Mouse (Mus musculus): Measurements from ENCODE around the gene Appbp2. TPM values are rescaled to one million over a fixed set of nuclear protein-coding genes. Genes with fewer than 3 reads are reported as not detected.

Appbp2 gene
- total and polyA plus RNA-seq, 3 experiments, result 5.3 to 47.5 (median 33.2) TPM

DNA sequence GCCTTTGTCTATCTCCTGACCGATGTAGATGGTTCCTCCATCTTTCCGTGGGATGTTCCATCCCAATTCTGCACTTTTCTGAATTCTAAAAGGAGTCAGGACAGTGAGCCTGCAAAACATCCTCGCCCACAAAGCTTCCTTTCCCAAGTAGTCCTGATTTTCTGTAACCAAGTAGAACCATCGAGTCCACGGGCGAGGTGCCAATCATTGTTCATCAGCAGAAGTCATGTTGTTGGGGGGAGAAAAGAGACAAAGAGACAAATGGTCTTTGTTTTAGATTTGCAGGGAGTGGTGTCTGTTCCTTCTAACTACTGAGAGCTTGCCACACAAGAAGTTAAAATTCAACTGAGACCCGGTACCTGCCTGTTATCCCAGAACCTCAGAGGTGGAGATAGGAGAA is 18.7 kb upstream of the Appbp2 start:
- no peak for TF ChIP-seq POLR2AphosphoS5 (IDR thresholded peaks at IDR 0.05; ENCODE audit: insufficient replicate concordance, low read depth, low read length)
- H3K9me3 ChIP-seq (replicated peaks), result no peaks in the 10 kb centered on the region
- ATAC-seq (ENCODE audit: extremely low read depth, insufficient number of reproducible peaks, low FRiP score, poor library complexity, severe bottlenecking), result no peak

DNA sequence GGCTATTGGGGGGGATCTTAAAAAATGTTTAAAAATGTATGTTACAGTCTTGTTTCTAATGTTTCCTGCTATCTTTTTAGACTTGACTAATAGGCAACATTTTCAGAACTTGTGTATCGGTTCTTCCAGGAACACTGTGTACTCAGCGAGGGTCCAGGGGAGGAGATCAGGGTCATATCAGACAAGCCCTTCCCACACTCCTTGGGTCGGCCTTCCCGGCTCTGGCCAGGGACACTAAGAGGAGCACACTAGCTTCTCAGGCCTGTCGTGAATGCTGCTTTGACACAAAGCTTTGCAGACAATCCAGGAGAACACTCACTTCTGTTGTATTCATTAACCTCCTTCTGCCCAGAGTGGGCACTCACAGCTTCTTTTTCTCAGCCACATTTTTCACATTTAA is 18.1 kb upstream of the Appbp2 start:
- H3K36me3 ChIP-seq (replicated peaks), result no peaks in the 10 kb centered on the region
- DNase-seq (ENCODE audit: low spot score) (no peak), ATAC-seq (ENCODE audit: extremely low read depth, insufficient number of reproducible peaks, low FRiP score, poor library complexity, severe bottlenecking) (no peak)
- H3K9me3 ChIP-seq (replicated peaks), result peaks cover 3% of the 10 kb centered on the region; the same call in 1 of the 2 replicates
- peaks cover 57% of the 10 kb centered on the region for H3K4me1 ChIP-seq (ENCODE audit: insufficient read depth, low read depth, low read length)
- TF ChIP-seq CTCF (IDR thresholded peaks at IDR 0.05; ENCODE audit: low read depth, low read length), result no peak
- no peak for TF ChIP-seq TAL1 (conservative IDR thresholded peaks at IDR 0.05; ENCODE audit: low read depth, low read length)
- TF ChIP-seq POLR2AphosphoS5 (IDR thresholded peaks at IDR 0.05; ENCODE audit: insufficient replicate concordance, low read depth, low read length), result no peak
- TF ChIP-seq GATA1 (IDR thresholded peaks at IDR 0.05; ENCODE audit: borderline replicate concordance, low read length), result no peak
- no peak for TF ChIP-seq GATA2 (IDR thresholded peaks at IDR 0.05; ENCODE audit: borderline replicate concordance, low read depth, low read length)
- no peak overlapping the region for H3K4me3 ChIP-seq (ENCODE audit: low read depth, low read length)
- H3K27me3 ChIP-seq (ENCODE audit: insufficient read depth, low read length), result no peaks in the 10 kb centered on the region

More for the DNA sequence above, 18.7 kb upstream of the Appbp2 start:
- Histone ChIP-seq H3K36me3 (replicated peaks) (no peaks in the 10 kb centered on the region), H3K27me3 (ENCODE audit: insufficient read depth, low read length) (no peaks in the 10 kb centered on the region), H3K4me1 (ENCODE audit: insufficient read depth, low read depth, low read length) (peaks cover 52% of the 10 kb centered on the region), H3K4me3 (ENCODE audit: low read depth, low read length) (no peak overlapping the region)
- DNase-seq (ENCODE audit: low spot score), result no peak

DNA sequence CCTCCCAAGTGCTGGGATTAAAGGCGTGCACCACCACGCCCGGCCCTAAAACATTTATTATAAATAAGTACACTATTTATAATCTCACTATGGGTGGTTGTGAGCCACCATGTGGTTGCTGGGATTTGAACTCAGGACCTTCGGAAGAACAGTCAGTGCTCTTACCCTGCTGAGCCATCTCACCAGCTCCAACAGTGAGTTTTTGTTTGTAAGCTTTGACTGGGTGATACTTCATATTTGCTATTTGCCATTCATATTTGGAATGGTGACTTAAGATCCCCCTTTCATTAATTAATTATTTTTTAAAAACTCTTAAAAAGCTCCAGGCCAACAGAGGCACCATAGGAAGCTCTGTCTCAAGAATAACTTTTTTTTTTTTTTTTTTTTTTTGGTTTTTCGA is 17.0 kb upstream of the Appbp2 start:
- no peaks in the 10 kb centered on the region for H3K36me3 ChIP-seq (replicated peaks)
- ATAC-seq (ENCODE audit: extremely low read depth, insufficient number of reproducible peaks, low FRiP score, poor library complexity, severe bottlenecking) (no peak), DNase-seq (ENCODE audit: low spot score) (no peak)
- TF ChIP-seq CTCF (IDR thresholded peaks at IDR 0.05; ENCODE audit: low read depth, low read length) (no peak), TAL1 (conservative IDR thresholded peaks at IDR 0.05; ENCODE audit: low read depth, low read length) (no peak), GATA2 (IDR thresholded peaks at IDR 0.05; ENCODE audit: borderline replicate concordance, low read depth, low read length) (no peak), POLR2AphosphoS5 (IDR thresholded peaks at IDR 0.05; ENCODE audit: insufficient replicate concordance, low read depth, low read length) (no peak), GATA1 (IDR thresholded peaks at IDR 0.05; ENCODE audit: borderline replicate concordance, low read length) (no peak)
- H3K9me3 ChIP-seq (replicated peaks), result peaks cover 5% of the 10 kb centered on the region; the same call in 1 of the 2 replicates
- peaks cover 60% of the 10 kb centered on the region for H3K4me1 ChIP-seq (ENCODE audit: insufficient read depth, low read depth, low read length)
- no peaks in the 10 kb centered on the region for H3K27me3 ChIP-seq (ENCODE audit: insufficient read depth, low read length)
- H3K4me3 ChIP-seq (ENCODE audit: low read depth, low read length), result no peak overlapping the region

DNA sequence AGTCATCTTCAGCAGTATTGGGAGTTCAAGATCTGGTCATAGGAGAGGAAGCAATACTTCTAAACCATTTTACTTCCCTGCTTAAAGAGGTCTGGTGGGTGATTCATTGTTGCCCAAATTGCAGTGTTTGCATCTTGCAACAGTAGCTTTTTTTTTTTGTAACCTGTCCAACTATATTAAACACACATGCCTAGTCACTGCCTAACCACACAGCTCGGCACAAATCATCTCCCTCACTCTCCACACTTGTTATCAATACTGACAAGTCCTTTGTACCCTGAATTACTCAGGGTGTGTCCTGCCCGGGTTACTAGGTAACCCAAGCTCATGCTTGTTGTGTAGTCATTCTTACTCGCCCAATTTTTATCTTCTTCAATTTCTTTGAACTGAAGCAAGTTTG is 15.5 kb upstream of the Appbp2 start:
- Histone ChIP-seq H3K27me3 (ENCODE audit: insufficient read depth, low read length) (no peaks in the 10 kb centered on the region), H3K36me3 (replicated peaks) (no peaks in the 10 kb centered on the region), H3K4me1 (ENCODE audit: insufficient read depth, low read depth, low read length) (peaks cover 51% of the 10 kb centered on the region), H3K4me3 (ENCODE audit: low read depth, low read length) (no peak overlapping the region; the same call in 1 of the 2 replicates), H3K9me3 (replicated peaks) (peaks cover 5% of the 10 kb centered on the region; the same call in 1 of the 2 replicates)
- peak; percentile 63 for DNase-seq (ENCODE audit: low spot score)
- TF ChIP-seq GATA2 (IDR thresholded peaks at IDR 0.05; ENCODE audit: borderline replicate concordance, low read depth, low read length) (no peak), CTCF (IDR thresholded peaks at IDR 0.05; ENCODE audit: low read depth, low read length) (no peak), POLR2AphosphoS5 (IDR thresholded peaks at IDR 0.05; ENCODE audit: insufficient replicate concordance, low read depth, low read length) (no peak), TAL1 (conservative IDR thresholded peaks at IDR 0.05; ENCODE audit: low read depth, low read length) (no peak), GATA1 (IDR thresholded peaks at IDR 0.05; ENCODE audit: borderline replicate concordance, low read length) (no peak)
- peak; percentile 85 for ATAC-seq (ENCODE audit: extremely low read depth, insufficient number of reproducible peaks, low FRiP score, poor library complexity, severe bottlenecking)

DNA sequence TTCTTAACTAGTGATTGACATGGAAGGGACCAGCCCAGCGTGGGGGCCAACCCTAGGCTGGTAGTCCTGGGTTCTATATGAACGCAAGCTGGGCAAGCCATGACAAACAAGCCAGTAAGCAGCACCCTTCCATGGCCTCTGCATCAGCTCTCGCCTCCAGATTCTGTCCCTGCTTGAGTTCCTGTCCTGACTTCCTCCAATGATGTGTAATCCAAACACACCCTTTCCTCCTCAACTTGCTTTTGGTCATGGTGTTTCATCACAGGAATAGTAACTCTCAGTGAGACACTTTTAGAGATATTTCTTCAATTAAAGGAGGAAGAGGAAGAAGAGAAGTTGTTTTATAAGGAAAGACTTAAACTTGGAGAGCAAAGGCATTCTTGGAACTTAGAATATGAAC is 14.4 kb upstream of the Appbp2 start:
- no peak for ATAC-seq (ENCODE audit: extremely low read depth, insufficient number of reproducible peaks, low FRiP score, poor library complexity, severe bottlenecking)
- TF ChIP-seq POLR2AphosphoS5 (IDR thresholded peaks at IDR 0.05; ENCODE audit: insufficient replicate concordance, low read depth, low read length), result no peak
- TF ChIP-seq GATA2 (IDR thresholded peaks at IDR 0.05; ENCODE audit: borderline replicate concordance, low read depth, low read length), result no peak
- TF ChIP-seq GATA1 (IDR thresholded peaks at IDR 0.05; ENCODE audit: borderline replicate concordance, low read length), result no peak
- no peak for TF ChIP-seq CTCF (IDR thresholded peaks at IDR 0.05; ENCODE audit: low read depth, low read length)
- no peak for TF ChIP-seq TAL1 (conservative IDR thresholded peaks at IDR 0.05; ENCODE audit: low read depth, low read length)
- Histone ChIP-seq H3K4me1 (ENCODE audit: insufficient read depth, low read depth, low read length) (peaks cover 44% of the 10 kb centered on the region), H3K9me3 (replicated peaks) (peaks cover 5% of the 10 kb centered on the region; the same call in 1 of the 2 replicates), H3K27me3 (ENCODE audit: insufficient read depth, low read length) (no peaks in the 10 kb centered on the region), H3K4me3 (ENCODE audit: low read depth, low read length) (no peak overlapping the region), H3K36me3 (replicated peaks) (no peaks in the 10 kb centered on the region)
- no peak for DNase-seq (ENCODE audit: low spot score)

DNA sequence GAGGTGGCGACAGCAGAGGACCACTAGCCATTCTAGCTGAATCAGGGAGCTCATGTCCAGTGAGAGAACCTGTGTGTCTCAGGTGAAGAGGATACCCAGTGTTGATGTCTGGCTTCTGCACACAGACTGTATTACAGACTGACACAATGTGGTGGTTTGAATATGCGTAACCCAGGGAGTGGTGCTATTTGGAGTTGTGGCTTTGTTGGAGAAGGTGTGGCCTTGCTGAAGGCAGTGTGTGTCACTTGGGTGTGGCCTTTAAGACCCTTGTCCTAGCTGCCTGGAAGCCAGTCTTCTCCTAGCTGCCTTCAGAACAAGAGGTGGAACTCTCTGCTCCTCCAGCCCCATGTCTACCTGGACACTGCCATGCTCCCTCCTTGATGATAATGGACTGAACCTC is 13.2 kb upstream of the Appbp2 start:
- DNase-seq (ENCODE audit: low spot score) (no peak), ATAC-seq (ENCODE audit: extremely low read depth, insufficient number of reproducible peaks, low FRiP score, poor library complexity, severe bottlenecking) (no peak)
- H3K36me3 ChIP-seq (replicated peaks), result peaks cover 5% of the 10 kb centered on the region
- H3K4me3 ChIP-seq (ENCODE audit: low read depth, low read length), result no peak overlapping the region
- no peaks in the 10 kb centered on the region for H3K27me3 ChIP-seq (ENCODE audit: insufficient read depth, low read length)
- no peak for TF ChIP-seq GATA1 (IDR thresholded peaks at IDR 0.05; ENCODE audit: borderline replicate concordance, low read length)
- no peak for TF ChIP-seq POLR2AphosphoS5 (IDR thresholded peaks at IDR 0.05; ENCODE audit: insufficient replicate concordance, low read depth, low read length)
- TF ChIP-seq TAL1 (conservative IDR thresholded peaks at IDR 0.05; ENCODE audit: low read depth, low read length), result no peak
- no peak for TF ChIP-seq GATA2 (IDR thresholded peaks at IDR 0.05; ENCODE audit: borderline replicate concordance, low read depth, low read length)
- TF ChIP-seq CTCF (IDR thresholded peaks at IDR 0.05; ENCODE audit: low read depth, low read length), result no peak
- peaks cover 5% of the 10 kb centered on the region; the same call in 1 of the 2 replicates for H3K9me3 ChIP-seq (replicated peaks)
- peaks cover 42% of the 10 kb centered on the region for H3K4me1 ChIP-seq (ENCODE audit: insufficient read depth, low read depth, low read length)
